In the genomic region with DNA sequence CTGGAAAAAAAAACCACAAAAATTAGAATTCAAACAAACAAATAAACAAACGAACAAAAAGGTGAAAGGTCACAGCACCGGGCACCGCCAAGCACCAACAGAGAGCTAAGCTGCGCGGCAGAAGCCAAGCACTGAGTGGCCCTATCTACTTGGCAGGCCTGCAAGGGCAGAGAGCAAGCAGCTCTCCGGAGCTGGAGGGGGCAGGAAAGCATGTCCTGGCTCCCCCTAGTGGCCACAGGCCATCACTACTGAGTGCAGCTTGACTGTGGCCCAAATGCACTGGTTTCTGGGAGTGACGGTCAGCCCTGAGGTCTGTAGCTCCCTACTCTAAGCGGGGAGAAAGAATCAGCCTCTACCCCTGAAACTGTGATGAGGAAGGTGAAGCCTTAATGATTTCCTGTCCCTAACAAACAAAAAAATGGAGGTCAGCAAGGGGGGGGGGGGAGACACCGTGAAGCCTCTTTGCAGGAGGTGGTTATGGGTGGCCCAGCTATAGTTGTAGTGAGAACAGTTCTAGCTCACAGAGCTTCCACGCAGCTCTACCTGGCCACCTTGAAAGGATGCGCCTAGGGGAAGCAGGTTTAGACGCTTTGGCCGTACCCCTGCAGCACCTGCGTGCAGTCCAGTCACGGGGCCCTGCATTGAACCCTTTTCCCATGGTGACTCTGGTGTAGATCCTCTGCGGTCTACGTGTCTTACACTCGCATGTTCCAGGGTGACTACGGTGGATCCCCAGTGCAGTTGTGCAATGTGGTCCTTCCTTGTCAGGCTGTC, we compare ENCODE assay signal across 9 mouse cellular contexts.
DNase-seq lines count a peak whose midpoint lies in the region; ATAC-seq and TF ChIP-seq lines count a peak whose summit lies in the region.
"Had no signal": no experiment of that assay in that cellular context is flagged by ENCODE, and none has a peak within 500 bp of the region (broad histone marks: within the 10 kb centered on the region; RNA-seq: fewer than 3 reads in every experiment).

No protein-coding gene starts in this region.

- H3K27me3 ChIP-seq in MEL (ENCODE audit: control insufficient read depth in 1 of 2, insufficient read depth in 2 of 2, low read length in 2 of 2), result no peaks in the 10 kb centered on the region
- no peaks in the 10 kb centered on the region for H3K27me3 ChIP-seq in lung, embryonic 16.5 days (ENCODE audit: control insufficient read depth, insufficient read depth, low read depth, low read length)
- H3K27me3 ChIP-seq: limb, embryonic 15.5 days had no signal

- peak; percentile 37 to 62 (median 45) for TF ChIP-seq CTCF in MEL (IDR thresholded peaks at IDR 0.05 in 2 of 3, conservative IDR thresholded peaks at IDR 0.05 in 1 of 3; ENCODE audit: control insufficient read depth in 1 of 3, insufficient read depth in 1 of 3, low read depth in 2 of 3, low read length in 3 of 3, poor library complexity in 1 of 3, severe bottlenecking in 1 of 3)

- 55% methylated on average over 19 of the region's 19 CpGs for whole genome bisulfite sequencing in lung, embryonic 16.5 days

- no peak overlapping the region for H3K9ac ChIP-seq in MEL (ENCODE audit: control insufficient read depth, low read depth, low read length, poor library complexity, severe bottlenecking)
- no peak overlapping the region for H3K9ac ChIP-seq in lung, embryonic 16.5 days (ENCODE audit: low read length)
- H3K9ac ChIP-seq: limb, embryonic 15.5 days had no signal

- ATAC-seq in frontal cortex, adult (ENCODE audit: low TSS enrichment), result peak; percentile 48
- peak; percentile 90 to 95 for ATAC-seq in hematopoietic stem cell, adult 5-6 weeks (replicated peaks in 1 of 2; ENCODE audit: insufficient read depth in 1 of 2, low FRiP score in 2 of 2, low TSS enrichment in 1 of 2, low read depth in 1 of 2, poor library complexity in 2 of 2, severe bottlenecking in 2 of 2)
- ATAC-seq in lung, embryonic 16.5 days (ENCODE audit: low read depth), result peak; percentile 89

- H3K79me2 ChIP-seq in MEL (ENCODE audit: control insufficient read depth, insufficient read depth, low read length, poor library complexity), result no peaks in the 10 kb centered on the region

- no peak overlapping the region for H3K27ac ChIP-seq in MEL (ENCODE audit: control insufficient read depth, low read depth, low read length)
- no peak overlapping the region for H3K27ac ChIP-seq in lung, embryonic 16.5 days (ENCODE audit: low read length)
- H3K27ac ChIP-seq: limb, embryonic 15.5 days had no signal

- no peaks in the 10 kb centered on the region for H3K9me3 ChIP-seq in MEL (replicated peaks; ENCODE audit: insufficient read depth, low read length)
- H3K9me3 ChIP-seq in lung, embryonic 16.5 days (ENCODE audit: control insufficient read depth, low read length), result no peaks in the 10 kb centered on the region
- H3K9me3 ChIP-seq: limb, embryonic 15.5 days had no signal

- H3K36me3 ChIP-seq in MEL (ENCODE audit: control insufficient read depth in 1 of 2, insufficient read depth in 2 of 2, low read length in 2 of 2), result no peaks in the 10 kb centered on the region
- no peaks in the 10 kb centered on the region for H3K36me3 ChIP-seq in lung, embryonic 16.5 days (ENCODE audit: control insufficient read depth, insufficient read depth, low read length)
- H3K36me3 ChIP-seq: limb, embryonic 15.5 days had no signal

- peak; percentile 20 for TF ChIP-seq RAD21 in MEL (IDR thresholded peaks at IDR 0.05; ENCODE audit: low read depth, low read length)

- no peaks in the 10 kb centered on the region for H3K4me1 ChIP-seq in MEL (ENCODE audit: control insufficient read depth in 1 of 2, insufficient read depth in 2 of 2, low read length in 2 of 2)
- peaks cover 2% of the 10 kb centered on the region for H3K4me1 ChIP-seq in lung, embryonic 16.5 days (replicated peaks; ENCODE audit: control insufficient read depth, insufficient read depth, low read length)

- no peak for TF ChIP-seq EP300 in MEL (IDR thresholded peaks at IDR 0.05; ENCODE audit: low read depth in 1 of 2, low read length in 2 of 2)

- H3K4me3 ChIP-seq in MEL (ENCODE audit: control insufficient read depth in 1 of 2, insufficient read depth in 1 of 2, low read depth in 2 of 2, low read length in 2 of 2), result no peak overlapping the region
- H3K4me3 ChIP-seq in lung, embryonic 16.5 days (ENCODE audit: low read length), result no peak overlapping the region
- H3K4me3 ChIP-seq: limb, embryonic 15.5 days had no signal

- peak; percentile 18 for DNase-seq in MEL (ENCODE audit: low read depth, low spot score)
- peak; percentile 96 for DNase-seq in cerebellum, adult 9-10 months
- peak; percentile 91 for DNase-seq in layer of hippocampus, adult 9-11 months
- DNase-seq in ovary, postnatal 10 days (ENCODE audit: low spot score), result peak; percentile 82
- DNase-seq in thymus, postnatal 0 days (ENCODE audit: low spot score), result peak; percentile 69

- no peak overlapping the region for H3K4me2 ChIP-seq in lung, embryonic 16.5 days (ENCODE audit: low read depth, low read length)
- H3K4me2 ChIP-seq: limb, embryonic 15.5 days had no signal

- TF ChIP-seq POLR2A in MEL (IDR thresholded peaks at IDR 0.05; ENCODE audit: control insufficient read depth in 1 of 2, insufficient read depth in 1 of 2, low read depth in 1 of 2, low read length in 2 of 2, poor library complexity in 1 of 2), result no peak

TF ChIP-seq in MEL, 35 proteins besides CTCF, POLR2A, EP300 and RAD21:
- TF ChIP-seq SMC3 (IDR thresholded peaks at IDR 0.05; ENCODE audit: low read depth, low read length) (peak; percentile 23; the same call in 1 of the 2 replicates), ZNF384 (IDR thresholded peaks at IDR 0.05; ENCODE audit: low read depth, low read length) (no peak)

Comparison
In these comparisons a context has a peak if more than half of its experiments do, and no peak if none do; other contexts are left out.
1. DNase-seq: peak in every context shown above with its lines; median percentile 96 in cerebellum, adult 9-10 months; 91 in layer of hippocampus, adult 9-11 months; 82 in ovary, postnatal 10 days; 69 in thymus, postnatal 0 days; 18 in MEL.